Mouse (Mus musculus): ENCODE measurements at regions not wholly inside any gene's neighbourhood (a gene's known extent, or its start where the extent isn't known, plus 50 kb on each side); places are given as distances from the start of the nearest gene placed in this dataset.

GRCm38 (mm10) chr15:25026786-25027461, 386.6 kb downstream of the Basp1 start:
- no peak for TF ChIP-seq CTCF (IDR thresholded peaks at IDR 0.05; ENCODE audit: borderline replicate concordance, insufficient read depth, low read depth, low read length)
- no peak for TF ChIP-seq POLR2A (IDR thresholded peaks at IDR 0.05; ENCODE audit: borderline replicate concordance, insufficient read depth, low read length)
